Mouse (Mus musculus): ENCODE data around the gene Rnf41.

The Rnf41 gene

DNA sequence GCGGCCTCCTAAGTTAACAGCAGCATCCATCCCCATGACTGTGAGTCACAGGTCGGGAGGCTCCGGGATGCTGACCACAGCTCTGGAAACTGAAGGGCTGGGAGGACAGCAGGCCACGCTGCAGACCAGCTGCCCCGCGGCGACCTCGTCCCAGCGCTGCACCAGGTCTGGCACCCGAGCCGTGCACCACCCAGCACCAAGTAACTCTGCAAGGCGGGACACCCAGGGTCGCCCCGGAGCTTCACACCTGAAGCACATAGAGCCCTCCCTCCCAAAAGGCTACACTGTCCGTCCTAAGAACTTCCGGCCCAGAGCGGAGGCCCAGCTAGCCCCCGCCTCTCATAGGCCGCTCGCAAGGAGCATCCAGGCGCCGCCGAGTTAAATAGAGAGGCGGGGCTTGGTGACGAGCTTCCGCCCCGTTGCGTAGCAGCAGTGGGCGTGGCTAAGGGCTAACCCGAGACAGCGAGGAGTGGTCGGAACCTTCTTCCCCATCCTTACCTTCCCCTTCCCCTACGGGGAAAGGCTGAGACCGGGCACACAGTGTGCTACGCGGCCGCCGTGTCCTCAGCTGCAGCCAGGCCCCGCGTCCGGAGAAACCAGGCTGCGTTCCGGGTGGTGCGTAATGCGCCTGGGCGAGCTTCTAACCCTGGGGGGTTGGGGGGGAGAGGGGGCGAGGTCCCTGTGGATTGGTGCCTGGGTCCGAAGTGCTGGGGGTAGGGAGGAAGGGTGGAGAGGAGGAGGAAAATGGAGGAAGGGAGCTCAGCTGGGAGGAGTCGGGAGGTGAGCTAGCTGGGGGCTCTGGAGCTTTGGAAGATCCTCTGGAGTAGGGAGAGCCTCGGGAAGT is at the start of gene Rnf41, which contains the start of gene Nabp2:
Gene Rnf41, plus strand, starts transcription at position 447 of the 844 bp plus-strand sequence.
Gene Nabp2, minus strand, starts transcription at position 282 of the 844 bp plus-strand sequence.
- in situ Hi-C loops (cut with MboI; ENCODE audit: unreplicated experiment in 2 of 2), result no loop called here

DNA sequence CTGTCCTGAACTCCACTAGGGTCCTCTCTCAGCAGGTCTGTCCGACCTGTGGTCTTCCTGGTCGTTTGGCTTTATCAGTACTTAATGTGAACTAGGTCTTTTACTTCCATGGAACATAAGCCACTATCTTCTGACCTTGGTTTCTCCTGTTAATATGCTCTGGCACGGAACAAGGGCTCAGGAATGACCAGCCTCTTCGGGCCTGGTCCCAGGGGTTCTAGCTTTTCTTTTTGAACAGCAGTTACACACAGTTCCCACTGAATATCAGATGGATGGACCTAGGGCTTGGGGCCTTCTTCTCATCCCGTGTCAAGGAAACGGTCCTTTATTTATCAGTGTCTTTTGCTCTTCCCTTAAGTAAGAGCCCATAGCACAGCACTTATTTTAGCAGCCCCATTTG is 49.6 kb upstream of the Rnf41 start:
- in situ Hi-C loops (cut with MboI; ENCODE audit: unreplicated experiment in 2 of 2), result no loop called here

DNA sequence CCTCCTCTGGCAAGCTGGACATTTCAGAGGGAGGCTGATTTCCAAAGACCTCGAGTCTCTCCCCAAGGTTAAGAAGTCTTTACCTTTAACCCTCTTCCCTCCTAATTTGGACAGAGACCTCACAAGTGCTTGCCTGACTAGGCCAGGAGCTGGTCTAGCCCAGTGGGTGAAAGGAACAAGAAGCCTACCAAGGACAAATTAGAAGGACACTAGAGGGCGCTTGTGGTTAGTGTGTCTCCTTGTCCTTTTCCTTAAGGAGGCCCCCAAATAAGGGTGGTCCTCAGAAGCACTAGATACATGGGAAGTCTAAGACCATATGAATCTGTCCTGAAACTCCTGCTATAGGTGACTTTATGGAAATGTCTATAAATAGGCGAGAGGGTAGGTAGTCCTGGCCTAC is 48.9 kb upstream of the Rnf41 start:
- in situ Hi-C loops (cut with MboI; ENCODE audit: unreplicated experiment in 2 of 2), result no loop called here

DNA sequence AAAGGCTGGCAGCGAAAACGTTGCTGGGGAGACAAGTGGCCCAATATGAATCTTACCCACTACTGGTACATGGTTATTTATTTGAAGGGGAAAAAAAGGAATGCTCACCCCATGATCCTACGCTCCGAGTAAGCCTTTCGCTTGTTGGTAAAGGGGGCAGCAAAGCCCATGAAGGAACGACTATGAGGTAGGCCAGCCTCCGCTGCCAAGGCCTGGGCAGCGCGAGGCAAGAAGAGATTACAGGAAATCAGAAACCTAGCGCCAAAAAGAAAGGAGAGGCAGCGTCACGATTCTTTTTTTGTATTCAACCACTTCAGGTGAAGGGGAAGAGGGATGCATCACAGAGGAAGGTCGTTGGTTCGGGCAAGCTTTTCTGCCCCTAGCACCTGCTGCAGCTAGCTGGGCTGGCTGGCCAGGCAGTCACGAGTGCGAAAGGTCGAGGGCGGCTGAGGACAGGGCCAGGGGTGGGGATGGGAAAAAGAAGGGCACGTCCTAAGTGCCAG is 43.5 kb upstream of the Rnf41 start:
- in situ Hi-C loops (cut with MboI; ENCODE audit: unreplicated experiment in 2 of 2), result loop anchor here (5.0 kb wide), 3 partner anchors 39 to 179 kb away; partner anchors contain the start of genes Rpl41 (in 1 of the 2), Smarcc2 (in 1 of the 2) and Zc3h10 (in 1 of the 2)

DNA sequence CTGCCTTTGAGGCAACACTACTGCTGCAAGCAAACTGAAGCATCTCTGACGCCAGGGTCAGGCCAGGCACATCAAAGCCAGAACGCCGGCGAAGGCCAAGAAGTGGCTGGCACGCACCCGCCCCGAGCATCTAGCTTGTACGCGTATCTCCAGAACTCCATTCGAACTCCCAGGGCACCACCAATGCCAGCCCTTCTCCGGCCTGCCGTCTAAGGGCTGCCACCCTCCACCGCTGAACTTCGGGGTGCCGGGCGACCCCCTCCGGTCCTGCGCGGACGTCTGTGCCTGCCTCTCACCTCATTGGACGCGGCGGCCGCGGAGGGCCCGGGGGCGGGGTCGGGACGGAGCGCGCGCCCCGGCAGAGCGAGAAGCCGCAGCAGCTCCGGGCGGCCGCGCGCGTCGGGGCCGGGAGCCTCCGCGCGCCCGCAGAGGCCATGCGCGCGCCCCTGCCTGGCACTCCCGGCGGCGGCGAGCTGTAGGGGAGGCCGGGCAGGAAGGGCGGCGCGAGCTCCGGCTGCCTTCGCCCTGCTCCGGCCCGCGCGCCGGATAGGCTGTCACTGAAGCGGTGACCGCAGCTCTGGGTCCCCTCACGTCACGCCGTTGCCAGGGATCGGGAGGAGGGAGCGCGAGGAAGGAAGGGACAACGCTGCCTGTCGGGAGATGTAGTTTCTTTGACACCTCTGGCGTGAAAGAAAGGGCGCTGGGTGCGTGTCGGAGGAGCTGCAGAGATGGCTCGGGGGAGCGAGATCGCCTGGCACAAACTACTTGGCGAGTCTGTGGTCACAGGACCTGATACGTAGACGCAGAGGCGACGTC is 42.8 kb upstream of the Rnf41 start, which contains the start of gene Coq10a:
Gene Coq10a, minus strand, starts transcription at position 596 of the 816 bp plus-strand sequence.
- in situ Hi-C loops (cut with MboI; ENCODE audit: unreplicated experiment in 2 of 2), result loop anchor here (5.0 kb wide), 3 partner anchors 39 to 179 kb away; partner anchors contain the start of genes Rpl41 (in 1 of the 2), Smarcc2 (in 1 of the 2) and Zc3h10 (in 1 of the 2)

DNA sequence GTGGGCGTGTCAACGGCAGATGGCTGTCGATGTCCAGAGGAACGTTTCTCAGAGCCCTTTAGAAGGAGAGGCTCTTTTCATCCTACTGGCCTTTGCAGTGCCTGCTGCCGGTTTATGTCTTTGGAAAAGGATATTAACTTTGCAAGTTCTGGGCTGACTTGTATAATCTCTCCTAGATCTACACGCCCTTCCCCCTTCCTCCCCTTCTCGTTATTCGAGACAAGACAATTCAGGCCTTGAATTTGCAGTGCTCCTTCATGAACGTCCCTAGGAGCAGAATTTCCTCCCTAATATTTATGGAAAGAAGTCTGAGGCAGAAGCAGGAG is 42.3 kb upstream of the Rnf41 start:
- in situ Hi-C loops (cut with MboI; ENCODE audit: unreplicated experiment in 2 of 2), result loop anchor here (5.0 kb wide), 3 partner anchors 38 to 178 kb away; partner anchors contain the start of genes Rpl41 (in 1 of the 2), Smarcc2 (in 1 of the 2) and Zc3h10 (in 1 of the 2)

DNA sequence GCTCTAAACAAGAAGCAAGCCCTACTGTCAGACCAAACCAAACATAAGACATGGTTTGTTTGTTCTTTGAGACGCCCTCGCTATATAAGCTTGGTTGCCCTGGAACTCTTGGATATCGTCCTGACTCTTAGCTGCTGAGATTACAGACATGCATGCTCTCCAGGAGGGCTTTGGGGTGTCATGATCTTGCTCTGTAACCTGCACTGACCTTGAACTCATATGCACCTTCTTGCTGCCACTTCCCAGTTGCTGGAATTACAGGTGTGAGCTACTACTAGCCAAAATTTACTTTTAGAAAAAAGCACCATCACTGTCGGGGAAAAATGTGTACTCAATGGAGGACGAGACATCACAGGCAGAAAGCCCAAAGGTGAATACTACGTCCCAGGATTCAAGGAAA is 41.9 kb upstream of the Rnf41 start:
- in situ Hi-C loops (cut with MboI; ENCODE audit: unreplicated experiment in 2 of 2), result loop anchor here (5.0 kb wide), 3 partner anchors 38 to 178 kb away; partner anchors contain the start of genes Rpl41 (in 1 of the 2), Smarcc2 (in 1 of the 2) and Zc3h10 (in 1 of the 2)

DNA sequence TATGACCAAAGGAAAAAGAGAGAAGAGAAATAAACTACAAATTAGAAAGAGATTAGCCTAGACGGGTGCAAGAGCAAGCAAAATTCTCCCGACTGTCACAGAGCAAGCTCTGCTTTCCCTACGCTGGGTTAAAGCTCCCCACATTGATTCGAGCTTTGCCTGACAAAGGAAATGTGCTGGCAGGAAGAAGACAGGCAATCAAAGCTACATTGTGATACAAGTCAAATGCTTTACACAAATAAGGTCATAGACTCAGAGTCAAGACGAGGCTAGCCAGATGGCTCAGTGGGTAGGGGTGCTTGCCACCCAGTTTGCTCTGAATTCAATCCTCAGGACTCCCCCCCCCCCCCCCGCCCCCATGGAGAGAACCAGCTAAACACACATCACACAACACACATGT is 41.4 kb upstream of the Rnf41 start:
- in situ Hi-C loops (cut with MboI; ENCODE audit: unreplicated experiment in 2 of 2), result loop anchor here in 1 of 2 experiments (5.0 kb wide), 1 partner anchor 37 kb away; no protein-coding TSS in a partner anchor

DNA sequence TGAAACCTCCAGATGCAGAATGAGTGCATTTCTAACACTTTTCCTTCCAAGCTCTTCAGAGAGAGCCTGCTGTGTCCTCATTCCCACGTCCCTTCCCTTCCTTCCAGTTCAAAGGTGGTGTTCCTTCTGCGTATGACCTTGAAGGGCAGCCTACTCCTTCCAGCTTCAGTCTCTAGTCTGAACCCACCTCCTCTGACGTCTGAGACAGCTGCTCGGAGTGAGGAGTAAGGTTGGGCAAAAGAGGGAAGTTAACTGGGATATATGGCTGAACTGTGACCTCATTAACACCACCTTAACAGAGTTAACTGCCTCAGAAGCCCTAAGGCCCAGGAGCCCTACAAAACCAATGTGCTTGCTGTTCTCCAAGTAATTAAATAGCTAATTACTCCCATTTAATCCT is 40.9 kb upstream of the Rnf41 start:
- in situ Hi-C loops (cut with MboI; ENCODE audit: unreplicated experiment in 2 of 2), result loop anchor here in 1 of 2 experiments (5.0 kb wide), 1 partner anchor 37 kb away; no protein-coding TSS in a partner anchor

DNA sequence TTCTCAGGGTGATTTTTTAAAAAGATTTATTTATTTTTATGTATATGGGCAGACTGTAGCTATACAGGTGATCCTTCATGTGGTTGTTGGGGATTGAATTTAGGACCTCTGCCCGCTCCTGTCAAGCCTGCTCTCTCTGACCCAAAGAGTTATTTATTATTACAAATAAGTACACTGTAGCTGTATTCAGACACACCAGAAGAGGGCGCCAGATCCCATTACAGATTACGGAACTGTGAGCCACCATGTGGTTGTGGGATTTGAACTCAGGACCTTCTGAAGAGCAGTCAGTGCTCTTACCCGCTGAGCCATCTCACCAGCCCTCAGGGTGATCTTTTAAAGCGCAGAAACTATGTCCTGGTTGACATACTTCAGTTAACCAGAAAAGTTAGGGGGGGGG is 39.3 kb upstream of the Rnf41 start:
- in situ Hi-C loops (cut with MboI; ENCODE audit: unreplicated experiment in 2 of 2), result loop anchor here in 1 of 2 experiments (5.0 kb wide), 1 partner anchor 35 kb away; no protein-coding TSS in a partner anchor

DNA sequence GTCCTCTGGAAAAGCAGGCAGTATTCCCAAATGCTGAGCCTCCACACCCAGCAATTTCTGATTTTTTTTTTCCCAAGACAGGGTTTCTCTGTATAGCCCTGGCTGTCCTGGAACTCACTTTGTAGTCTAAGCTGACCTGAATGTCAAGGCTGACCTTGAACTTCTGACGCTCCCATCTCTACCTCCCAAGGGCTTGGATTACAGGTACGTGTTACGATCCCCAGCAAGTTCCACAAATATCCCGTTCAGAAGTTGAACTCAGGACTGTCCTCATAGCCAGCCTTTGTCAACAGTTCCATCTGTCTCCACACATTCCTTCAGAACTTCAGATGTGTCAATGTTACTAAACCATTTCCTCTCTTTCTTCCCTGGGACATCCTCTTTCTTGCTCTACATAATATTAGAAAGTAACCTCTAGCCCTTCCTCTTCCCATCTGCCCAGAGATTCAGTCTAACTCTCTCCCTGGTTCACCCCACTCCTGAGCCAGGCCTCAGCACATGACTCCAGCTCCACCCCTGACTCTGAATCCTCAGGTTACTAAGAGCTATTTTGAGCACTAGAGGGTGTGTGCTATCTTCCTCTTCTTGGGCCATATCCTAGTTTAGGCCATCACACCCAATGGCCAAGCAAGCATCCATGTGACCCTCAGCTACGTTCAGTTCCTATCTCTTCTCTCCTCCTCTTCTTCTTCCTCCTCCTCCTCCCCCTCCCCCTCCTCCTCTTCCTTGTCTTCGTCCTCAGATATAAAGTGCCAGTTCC is 38.3 kb upstream of the Rnf41 start:
- in situ Hi-C loops (cut with MboI; ENCODE audit: unreplicated experiment in 2 of 2), result loop anchor here in 1 of 2 experiments (5.0 kb wide), 1 partner anchor 34 kb away; no protein-coding TSS in a partner anchor

DNA sequence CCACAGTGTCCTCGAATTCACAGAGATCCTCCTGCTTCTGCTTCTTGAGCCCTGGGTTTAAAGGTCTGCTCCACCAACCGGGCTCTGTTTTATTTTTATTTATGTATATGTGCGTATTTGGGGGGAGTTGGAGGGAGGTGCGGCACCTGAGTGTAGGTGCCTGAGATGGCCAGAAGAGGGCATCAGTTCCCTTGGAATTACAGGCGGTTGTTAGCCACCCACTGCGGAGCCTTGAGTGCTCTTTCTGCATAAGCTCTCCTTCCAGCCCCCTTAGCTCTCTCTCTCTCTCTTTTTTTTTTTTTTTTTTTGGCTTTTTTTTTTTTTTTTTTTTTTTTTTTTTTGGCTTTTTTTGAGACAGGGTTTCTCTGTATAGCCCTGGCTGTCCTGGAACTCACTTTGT is 37.1 kb upstream of the Rnf41 start:
- in situ Hi-C loops (cut with MboI; ENCODE audit: unreplicated experiment in 2 of 2), result loop anchor here in 1 of 2 experiments (5.0 kb wide), 1 partner anchor 33 kb away; no protein-coding TSS in a partner anchor

DNA sequence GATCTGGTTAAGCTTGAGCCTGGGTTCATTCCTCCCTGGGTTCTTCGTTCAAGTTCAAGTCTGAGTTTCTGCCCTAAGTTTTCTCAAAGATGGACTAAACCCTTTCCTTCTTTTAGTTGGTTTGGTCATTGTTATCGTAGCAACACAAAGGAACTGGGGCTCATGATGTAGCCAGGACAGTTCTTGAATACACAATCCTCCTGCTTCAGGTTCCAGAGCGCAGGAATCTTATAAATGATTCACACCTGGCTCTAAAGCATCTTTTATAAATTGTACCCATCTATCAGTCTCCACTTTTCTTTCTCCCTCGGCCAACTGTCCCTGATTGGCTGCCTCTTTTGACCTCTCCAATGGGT is 35.4 kb upstream of the Rnf41 start:
- in situ Hi-C loops (cut with MboI; ENCODE audit: unreplicated experiment in 2 of 2), result no loop called here

DNA sequence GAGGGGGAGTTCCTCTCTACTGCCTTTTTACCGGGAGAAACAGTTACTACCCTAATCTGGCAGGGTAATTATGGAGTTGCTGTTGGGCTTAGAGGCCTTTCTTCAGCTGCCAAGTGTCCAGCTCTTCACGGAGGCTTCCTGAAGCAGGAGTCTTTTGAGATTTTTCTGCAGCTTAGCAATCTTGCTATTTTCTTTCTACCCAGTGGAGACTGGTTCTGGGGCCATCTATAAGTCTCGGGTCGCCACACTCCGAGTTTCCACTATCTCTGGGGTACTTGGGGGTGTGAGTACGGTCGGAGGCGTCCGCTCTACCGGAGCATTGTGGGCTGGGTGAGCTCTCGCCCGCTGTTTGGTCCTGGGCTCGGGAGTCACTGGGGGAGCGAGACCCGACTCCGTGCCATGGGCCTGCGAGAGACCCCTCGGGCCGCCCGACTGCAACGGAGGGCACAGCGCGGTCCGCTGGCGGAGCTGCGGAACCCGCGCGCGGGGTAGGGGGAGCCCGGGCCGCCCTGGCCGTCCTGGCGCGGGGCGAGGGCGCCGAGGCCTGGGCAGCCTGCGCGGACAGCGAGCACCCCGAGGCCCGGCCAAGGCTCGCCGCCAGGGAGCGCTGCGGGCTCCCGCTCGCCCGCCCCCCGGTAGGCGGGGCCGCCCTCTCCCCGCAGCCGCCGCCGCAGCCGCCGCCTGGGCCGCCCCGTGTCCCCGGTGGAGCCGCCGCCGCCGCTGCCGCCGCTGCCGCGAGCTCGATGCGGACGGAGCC is 34.8 kb upstream of the Rnf41 start, which contains the start of gene Ankrd52:
Gene Ankrd52, plus strand, starts transcription at position 661 of the 757 bp plus-strand sequence.
- in situ Hi-C loops (cut with MboI; ENCODE audit: unreplicated experiment in 2 of 2), result no loop called here

DNA sequence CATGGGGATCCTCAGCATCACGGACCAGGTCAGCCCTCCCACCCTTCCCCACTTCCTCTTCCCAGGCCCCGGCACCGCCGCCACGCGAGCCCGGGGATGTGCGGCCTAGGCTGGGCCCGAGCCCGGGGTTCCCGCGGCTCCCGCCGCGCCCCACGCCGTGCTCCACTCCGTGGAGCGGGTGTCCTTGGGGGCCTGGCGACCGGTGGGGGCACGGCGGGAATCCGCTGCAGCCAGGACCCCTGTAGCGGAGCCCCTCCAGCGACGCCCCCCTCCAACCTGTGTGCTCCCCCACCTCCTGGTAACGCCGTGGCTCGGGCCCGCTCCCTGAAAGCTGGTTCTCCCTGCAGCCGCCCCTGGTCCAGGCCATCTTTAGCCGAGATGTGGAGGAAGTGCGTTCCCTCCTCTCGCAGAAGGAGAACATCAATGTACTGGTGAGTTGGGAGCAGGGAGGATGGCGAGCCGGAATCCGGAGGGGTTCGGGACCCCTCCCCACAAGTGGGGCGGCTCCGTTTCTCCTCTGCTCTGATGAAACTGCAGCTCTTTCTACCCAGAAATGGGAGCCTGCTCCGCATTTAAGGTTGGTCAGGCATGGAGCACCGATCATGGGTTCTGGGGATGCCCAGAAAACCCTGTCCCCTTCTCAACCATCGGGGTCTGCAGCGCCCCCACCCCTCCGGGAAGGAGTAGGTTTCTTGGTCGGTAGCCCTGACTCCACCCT is 34.1 kb upstream of the Rnf41 start:
- in situ Hi-C loops (cut with MboI; ENCODE audit: unreplicated experiment in 2 of 2), result no loop called here

DNA sequence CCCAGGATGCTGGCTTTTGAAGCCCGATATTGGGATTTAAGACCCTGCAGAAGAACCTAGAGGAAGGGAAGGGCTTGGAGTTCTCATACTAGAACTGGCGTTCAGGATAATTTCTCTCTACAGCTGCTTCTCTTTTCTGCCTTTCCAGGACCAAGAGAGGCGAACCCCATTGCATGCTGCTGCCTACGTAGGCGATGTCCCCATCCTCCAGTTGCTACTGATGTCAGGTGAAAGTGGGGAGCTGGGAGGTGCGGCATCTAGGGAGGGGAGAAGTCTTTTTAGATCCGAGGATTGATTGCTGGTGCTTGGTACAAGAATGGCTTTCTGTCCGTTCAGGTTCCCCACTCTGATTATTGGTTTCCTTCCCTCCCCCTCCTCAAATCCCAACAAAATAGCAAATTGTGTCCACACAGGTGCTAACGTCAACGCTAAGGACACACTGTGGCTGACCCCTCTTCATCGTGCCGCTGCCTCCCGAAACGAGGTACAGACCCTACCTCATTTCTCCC is 33.5 kb upstream of the Rnf41 start:
- in situ Hi-C loops (cut with MboI; ENCODE audit: unreplicated experiment in 2 of 2), result no loop called here

DNA sequence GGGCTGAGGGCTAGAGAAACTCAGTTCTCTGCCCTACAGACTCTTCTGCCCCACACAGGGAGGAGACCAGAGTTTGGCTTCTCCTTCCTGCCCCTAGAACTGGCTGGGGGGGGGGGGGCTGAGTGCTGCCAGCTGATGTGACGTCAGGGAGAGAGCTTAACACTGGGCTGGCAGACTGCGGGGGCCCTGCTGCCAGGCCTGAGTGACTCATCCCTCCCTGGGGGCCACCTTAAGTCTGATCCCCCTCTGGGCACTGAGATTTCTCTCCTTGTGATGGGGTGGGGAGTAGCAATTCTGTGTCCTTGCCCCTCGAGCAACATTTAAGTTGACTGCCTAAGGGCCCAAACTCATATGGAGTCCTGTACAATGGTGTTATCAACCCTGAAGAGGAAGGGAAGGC is 33.0 kb upstream of the Rnf41 start:
- in situ Hi-C loops (cut with MboI; ENCODE audit: unreplicated experiment in 2 of 2), result no loop called here

DNA sequence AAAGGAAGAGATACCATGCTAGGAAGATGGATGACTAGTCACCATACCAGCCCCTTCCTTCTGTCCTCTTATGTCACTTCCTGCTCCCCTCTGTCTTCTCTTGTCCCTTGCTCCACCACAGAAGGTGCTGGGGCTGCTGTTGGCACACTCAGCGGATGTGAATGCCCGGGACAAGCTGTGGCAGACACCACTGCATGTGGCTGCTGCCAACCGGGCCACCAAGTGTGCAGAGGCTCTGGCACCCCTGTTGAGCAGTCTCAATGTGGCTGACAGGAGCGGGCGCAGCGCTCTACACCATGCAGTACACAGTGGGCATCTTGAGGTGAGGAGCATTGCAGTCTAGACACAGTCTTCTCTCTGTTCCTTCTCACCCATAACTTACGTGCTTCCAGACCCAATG is 32.2 kb upstream of the Rnf41 start:
- in situ Hi-C loops (cut with MboI; ENCODE audit: unreplicated experiment in 2 of 2), result no loop called here

Measured in v-Abl transformed pro-B cells (cell line).